Mouse (Mus musculus) lung, embryonic 14.5 days (tissue): ENCODE measurements around the gene Retreg1. TPM values are rescaled to one million over a fixed set of nuclear protein-coding genes. Genes with fewer than 3 reads are reported as not detected.

Source experiments
- ATAC-seq: fragments of 200-750 bp; cut with Nextera tagmentation; 2 replicates; pipeline ENCODE4 v1.8.0; 2017; ENCODE audit warnings: mild to moderate bottlenecking, moderate TSS enrichment, moderate library complexity; ENCODE audit not compliant: insufficient read depth
- DNase-seq: peaks from one replicate; pipeline ENCODE4 v3.0.0-alpha.2; 2015
- H3K27ac ChIP-seq: fragments of 300-500 bp; sonication (generic); 2 replicates; pipeline ENCODE4 v1.5.1; 2014; ENCODE audit warnings: low read depth, mild to moderate bottlenecking, moderate library complexity
- H3K27me3 ChIP-seq: fragments of 300-500 bp; sonication (generic); 2 replicates; pipeline ENCODE4 v1.6.1; 2014; ENCODE audit warnings: low read length, control low read depth; ENCODE audit not compliant: insufficient read depth
- H3K36me3 ChIP-seq: fragments of 300-500 bp; sonication (generic); 2 replicates; pipeline ENCODE4 v1.6.1; 2014; ENCODE audit warnings: control low read depth; ENCODE audit not compliant: insufficient read depth
- H3K4me1 ChIP-seq: fragments of 300-500 bp; sonication (generic); 2 replicates; pipeline ENCODE4 v1.6.1; 2014; ENCODE audit warnings: antibody characterized with exemption, control low read depth; ENCODE audit not compliant: insufficient read depth
- H3K4me2 ChIP-seq: fragments of 300-500 bp; sonication (generic); 2 replicates; pipeline ENCODE4 v1.6.1; 2014; ENCODE audit warnings: mild to moderate bottlenecking
- H3K4me3 ChIP-seq: fragments of 300-500 bp; sonication (generic); 2 replicates; pipeline ENCODE4 v1.5.1; 2014; ENCODE audit warnings: low read depth, low read length
- H3K9ac ChIP-seq: fragments of 300-500 bp; sonication (generic); 2 replicates; pipeline ENCODE4 v1.6.1; 2014
- H3K9me3 ChIP-seq: fragments of 300-500 bp; sonication (generic); 2 replicates; pipeline ENCODE4 v1.6.1; 2016; ENCODE audit warnings: low read depth, low read length, control low read depth
- CTCF ChIP-seq: IDR thresholded peaks from 2 replicates; pipeline ENCODE4 v1.5.1; 2016; ENCODE audit warnings: antibody characterized with exemption, low read depth
- WGBS: fragments of 180-500 bp; shearing (Covaris S2); extraction: QIAGEN DNeasy Blood & Tissue Kit; methylation state at CpG from one replicate; pipeline ENCODE4 v1.1.7; 2014; 5-methylcytosine and 5-hydroxymethylcytosine counted together
- polyA plus RNA-seq: library from polyadenylated mRNA; unstranded; fragments of >200 nt; fragmentation: Nextera tagmentation; extraction: Ambion mirVana; gene quantifications from 2 replicates; pipeline ENCODE4 v1.2.1, GENCODE M21; 2014

Retreg1 gene
- polyA plus RNA-seq, 1 experiment from 2014 or later: 5.0 TPM

DNA sequence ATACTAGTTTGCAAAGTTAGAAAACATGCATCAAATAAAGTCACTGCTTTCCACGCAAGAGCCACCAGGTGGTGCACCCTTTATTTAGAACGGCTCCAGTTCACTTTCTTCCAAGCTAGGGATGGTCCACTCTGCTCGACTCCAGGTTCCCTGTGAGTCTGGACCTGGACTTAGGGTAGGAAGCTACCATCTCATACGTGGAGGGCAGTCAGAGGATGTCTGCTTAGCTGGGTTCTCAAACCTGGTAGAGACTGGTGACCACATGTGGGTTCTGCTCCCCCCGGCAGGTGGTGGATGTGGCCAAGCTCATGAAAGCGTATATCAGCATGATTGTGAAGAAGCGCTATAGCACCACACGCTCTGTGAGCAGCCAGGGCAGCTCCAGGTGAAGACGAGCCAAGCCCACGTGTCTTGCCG, 31.1 kb upstream of the Retreg1 start:
- no peaks in the 10 kb centered on the region; the same call in 1 of the 2 replicates for H3K9me3 ChIP-seq
- H3K27ac ChIP-seq: no peak overlapping the region
- peak; percentile 44 for TF ChIP-seq CTCF
- peaks cover 75% of the 10 kb centered on the region for H3K36me3 ChIP-seq
- no peaks in the 10 kb centered on the region for H3K4me1 ChIP-seq
- no peak overlapping the region for H3K9ac ChIP-seq
- ATAC-seq (no peak), DNase-seq (no peak)
- WGBS: 72% methylated on average over 11 of the region's 11 CpGs
- H3K27me3 ChIP-seq: no peaks in the 10 kb centered on the region
- no peak overlapping the region for H3K4me3 ChIP-seq
- H3K4me2 ChIP-seq: no peak overlapping the region

DNA sequence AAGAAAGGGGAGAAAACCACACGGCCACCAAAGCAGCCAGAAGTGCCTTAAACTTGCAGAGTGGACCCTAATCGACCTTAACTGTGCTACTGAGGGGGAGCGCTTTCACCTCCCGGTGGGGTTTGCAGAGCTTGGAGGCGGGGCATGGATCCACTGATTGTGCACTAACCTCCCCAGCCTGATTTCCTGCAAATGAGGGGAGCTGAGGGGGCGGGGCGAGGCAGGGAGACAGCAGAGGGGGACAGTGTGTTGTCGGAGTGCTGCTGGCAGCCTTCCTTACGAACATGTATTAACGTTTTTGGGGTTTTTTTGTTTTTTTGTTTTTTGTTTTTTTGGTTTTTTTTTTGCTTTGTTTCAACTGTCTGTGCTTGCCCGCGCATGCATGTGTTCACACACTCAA, 30.5 kb upstream of the Retreg1 start:
- H3K9me3 ChIP-seq: no peaks in the 10 kb centered on the region; the same call in 1 of the 2 replicates
- no peak overlapping the region for H3K9ac ChIP-seq
- H3K4me2 ChIP-seq: no peak overlapping the region
- DNase-seq: no peak
- no peaks in the 10 kb centered on the region for H3K27me3 ChIP-seq
- peaks cover 68% of the 10 kb centered on the region for H3K36me3 ChIP-seq
- no peak overlapping the region for H3K4me3 ChIP-seq
- H3K27ac ChIP-seq: no peak overlapping the region
- WGBS: 60% methylated on average over 12 of the region's 12 CpGs
- no peaks in the 10 kb centered on the region for H3K4me1 ChIP-seq
- TF ChIP-seq CTCF: no peak
- no peak for ATAC-seq

DNA sequence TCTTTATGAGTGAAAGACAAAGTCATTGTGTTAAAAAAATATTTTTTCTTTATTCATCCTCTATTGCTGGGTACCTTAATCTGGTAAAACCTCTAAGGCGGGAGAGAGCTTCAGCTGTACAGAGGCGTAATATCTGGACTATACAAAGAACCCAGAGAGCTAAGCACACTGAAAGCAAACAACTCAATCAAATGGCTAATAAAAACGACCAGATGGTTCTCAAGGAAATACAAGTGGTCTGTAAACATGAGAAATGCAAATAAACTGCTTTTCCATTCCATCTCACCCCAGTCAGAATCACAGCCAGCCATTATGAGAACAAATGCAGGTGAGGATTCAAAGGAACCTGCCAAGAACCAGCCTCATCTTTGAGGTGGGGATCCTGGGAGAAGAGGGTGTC, 28.4 kb upstream of the Retreg1 start:
- Histone ChIP-seq H3K4me2 (no peak overlapping the region), H3K27me3 (no peaks in the 10 kb centered on the region), H3K36me3 (peaks cover 48% of the 10 kb centered on the region), H3K27ac (0 out of 2 replicates have a peak overlapping the region, but pooled peaks have one; percentile 0), H3K9me3 (no peaks in the 10 kb centered on the region; the same call in 1 of the 2 replicates), H3K9ac (no peak overlapping the region), H3K4me1 (no peaks in the 10 kb centered on the region), H3K4me3 (no peak overlapping the region)
- TF ChIP-seq CTCF: no peak
- ATAC-seq (no peak), DNase-seq (no peak)
- WGBS: 58% methylated on average over 3 of the region's 3 CpGs

DNA sequence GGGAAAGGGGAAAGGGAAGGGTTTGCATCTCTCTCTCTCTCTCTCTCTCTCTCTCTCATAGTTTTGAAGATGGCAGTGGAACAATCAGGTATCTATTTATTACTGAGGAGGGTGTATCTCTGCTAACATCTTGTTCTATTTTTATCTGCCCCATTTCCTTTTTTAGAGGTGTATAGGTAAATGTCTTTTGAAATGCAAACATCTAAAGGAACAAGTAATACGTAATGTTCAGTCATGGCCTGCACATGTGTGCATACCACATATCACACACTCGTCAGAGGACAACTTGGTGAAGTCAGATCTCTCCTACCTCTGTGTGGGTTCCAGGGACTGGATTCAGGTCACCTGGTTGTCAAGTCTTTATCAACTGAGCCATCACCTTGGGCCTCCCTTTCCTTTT, 25.8 kb upstream of the Retreg1 start:
- no peaks in the 10 kb centered on the region for H3K27me3 ChIP-seq
- DNase-seq: no peak
- 82% methylated on average over 2 of the region's 2 CpGs for WGBS
- no peak overlapping the region for H3K4me3 ChIP-seq
- H3K9me3 ChIP-seq: peaks cover 4% of the 10 kb centered on the region
- no peaks in the 10 kb centered on the region for H3K4me1 ChIP-seq
- no peak for ATAC-seq
- no peak overlapping the region for H3K4me2 ChIP-seq
- no peak overlapping the region for H3K9ac ChIP-seq
- no peak for TF ChIP-seq CTCF
- H3K27ac ChIP-seq: no peak overlapping the region
- H3K36me3 ChIP-seq: peaks cover 23% of the 10 kb centered on the region; the same call in 1 of the 2 replicates

DNA sequence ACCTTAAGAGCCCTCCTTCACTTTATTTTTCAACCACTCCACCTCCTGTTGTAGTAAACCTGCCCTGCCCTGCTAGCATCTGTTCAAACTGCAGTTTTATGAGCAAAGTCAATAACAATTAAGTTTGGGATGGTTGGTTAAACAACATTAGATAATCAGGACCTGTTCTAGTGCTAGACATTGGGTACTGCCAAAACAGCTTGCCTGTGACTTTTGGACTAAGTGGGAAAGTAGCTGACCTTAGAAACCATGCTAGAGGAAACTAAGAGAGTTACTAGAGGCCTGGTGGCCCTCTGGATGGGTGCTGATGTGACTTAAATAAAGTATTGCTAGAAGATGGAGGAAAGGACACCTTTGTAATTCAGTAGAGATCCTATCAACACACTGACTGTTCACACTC, 21.0 kb upstream of the Retreg1 start:
- Histone ChIP-seq H3K4me3 (no peak overlapping the region), H3K27ac (no peak overlapping the region), H3K4me2 (no peak overlapping the region), H3K4me1 (no peaks in the 10 kb centered on the region), H3K36me3 (no peaks in the 10 kb centered on the region), H3K27me3 (no peaks in the 10 kb centered on the region), H3K9me3 (peaks cover 4% of the 10 kb centered on the region; the same call in 1 of the 2 replicates), H3K9ac (no peak overlapping the region)
- DNase-seq (no peak), ATAC-seq (no peak)
- TF ChIP-seq CTCF: no peak

DNA sequence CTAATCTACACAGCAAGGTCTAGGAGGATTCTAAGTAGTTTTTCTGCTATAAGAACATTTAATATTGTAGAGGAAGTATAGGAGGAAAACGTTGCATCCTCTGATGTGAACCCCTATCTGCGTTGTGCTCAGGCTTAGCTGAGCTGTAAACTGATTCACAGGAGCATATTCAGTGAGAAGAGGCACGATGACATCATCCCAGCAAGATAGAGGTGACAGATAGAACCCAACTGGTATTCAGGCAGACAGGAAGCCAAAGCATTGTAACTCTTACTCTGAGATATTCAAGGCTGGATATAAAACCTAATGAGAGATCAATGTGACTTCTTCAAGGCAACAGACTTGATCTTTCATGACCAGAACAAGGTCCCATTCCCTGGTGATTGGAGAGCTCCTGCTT, 20.3 kb upstream of the Retreg1 start:
- Histone ChIP-seq H3K36me3 (no peaks in the 10 kb centered on the region), H3K9ac (no peak overlapping the region), H3K27me3 (no peaks in the 10 kb centered on the region), H3K4me3 (no peak overlapping the region), H3K4me2 (no peak overlapping the region), H3K9me3 (peaks cover 4% of the 10 kb centered on the region; the same call in 1 of the 2 replicates), H3K4me1 (no peaks in the 10 kb centered on the region), H3K27ac (no peak overlapping the region)
- no peak for ATAC-seq
- no peak for TF ChIP-seq CTCF
- 47% methylated on average over 3 of the region's 3 CpGs for WGBS
- no peak for DNase-seq

DNA sequence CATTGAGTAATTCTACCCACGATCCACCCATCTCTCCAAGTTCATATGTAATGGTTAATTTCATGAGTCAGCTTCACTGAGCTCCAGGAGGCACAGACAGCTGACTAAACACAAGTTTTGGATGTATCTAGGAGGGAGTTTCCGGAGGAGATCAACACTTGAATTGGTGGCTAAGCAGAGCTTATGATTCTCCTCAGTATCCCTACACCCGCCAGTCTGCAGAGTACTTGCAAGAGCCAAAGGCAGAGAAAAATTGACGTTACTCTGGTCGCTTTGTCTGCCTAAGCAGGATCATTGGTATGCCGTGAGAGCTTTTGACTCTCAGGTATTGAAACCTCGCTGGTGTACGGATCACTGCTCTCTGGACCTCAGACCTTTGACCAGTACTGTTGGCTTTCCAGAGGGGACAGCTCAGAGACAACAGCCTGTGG, 16.4 kb upstream of the Retreg1 start:
- H3K27me3 ChIP-seq: no peaks in the 10 kb centered on the region
- WGBS: 81% methylated on average over 8 of the region's 8 CpGs
- no peak overlapping the region for H3K4me2 ChIP-seq
- ATAC-seq (no peak), DNase-seq (no peak)
- TF ChIP-seq CTCF: no peak
- no peak overlapping the region for H3K27ac ChIP-seq
- H3K9ac ChIP-seq: no peak overlapping the region
- no peaks in the 10 kb centered on the region for H3K9me3 ChIP-seq
- H3K4me3 ChIP-seq: no peak overlapping the region
- H3K4me1 ChIP-seq: no peaks in the 10 kb centered on the region
- no peaks in the 10 kb centered on the region for H3K36me3 ChIP-seq

DNA sequence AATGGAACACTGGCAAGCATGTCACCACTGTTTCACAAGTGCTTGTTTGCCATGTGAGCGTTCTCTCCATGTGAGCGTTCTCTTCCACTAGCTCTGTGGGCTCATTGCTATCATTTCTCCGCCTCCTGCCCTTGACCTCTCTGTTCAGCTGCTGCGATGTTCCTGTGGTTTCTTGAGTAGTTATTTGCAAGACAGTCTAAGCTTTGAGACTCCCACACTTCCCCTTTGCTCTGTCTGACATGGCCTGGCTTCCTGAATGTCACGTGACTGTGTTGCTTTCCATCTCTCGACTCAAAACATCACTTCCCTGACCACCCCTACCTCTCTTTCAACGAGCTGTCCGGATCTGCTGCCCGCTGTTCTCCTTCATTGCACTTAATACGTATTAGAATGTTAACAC, 14.5 kb upstream of the Retreg1 start:
- no peak overlapping the region for H3K4me2 ChIP-seq
- H3K9ac ChIP-seq: no peak overlapping the region
- H3K4me3 ChIP-seq: no peak overlapping the region
- 71% methylated on average over 10 of the region's 10 CpGs for WGBS
- TF ChIP-seq CTCF: no peak
- no peaks in the 10 kb centered on the region for H3K27me3 ChIP-seq
- DNase-seq: no peak
- no peaks in the 10 kb centered on the region for H3K9me3 ChIP-seq
- no peaks in the 10 kb centered on the region for H3K4me1 ChIP-seq
- no peak for ATAC-seq
- H3K36me3 ChIP-seq: no peaks in the 10 kb centered on the region
- H3K27ac ChIP-seq: no peak overlapping the region
